Mouse (Mus musculus) stomach, embryonic 14.5 days (tissue): ENCODE data around the gene Sub1. TPM values are rescaled to one million over a fixed set of nuclear protein-coding genes. Genes with fewer than 3 reads are reported as not detected.

Experiments used
- ATAC-seq: fragments of 200-750 bp; cut with Nextera tagmentation; 2 replicates; pipeline ENCODE4 v1.8.0; 2017; ENCODE audit warnings: low read depth, moderate TSS enrichment; ENCODE audit not compliant: insufficient number of reproducible peaks, insufficient read depth, low FRiP score
- H3K27ac ChIP-seq: fragments of 300-500 bp; sonication (generic); 2 replicates; pipeline ENCODE4 v1.5.1; 2014; ENCODE audit warnings: mild to moderate bottlenecking, low read length, moderate library complexity, mixed read lengths
- H3K27me3 ChIP-seq: fragments of 300-500 bp; sonication (generic); 2 replicates; pipeline ENCODE4 v1.6.1; 2014; ENCODE audit warnings: low read length, control low read depth, mixed read lengths; ENCODE audit not compliant: control insufficient read depth, insufficient read depth
- H3K36me3 ChIP-seq: fragments of 300-500 bp; sonication (generic); 2 replicates; pipeline ENCODE4 v1.6.1; 2014; ENCODE audit warnings: mild to moderate bottlenecking, control low read depth, low read length, moderate library complexity, mixed read lengths; ENCODE audit not compliant: control insufficient read depth, insufficient read depth
- H3K4me1 ChIP-seq: fragments of 300-500 bp; sonication (generic); 2 replicates; pipeline ENCODE4 v1.6.1; 2014; ENCODE audit warnings: low read length, control low read depth, mixed read lengths; ENCODE audit not compliant: control insufficient read depth, insufficient read depth
- H3K4me2 ChIP-seq: fragments of 300-500 bp; sonication (generic); replicated peaks from 2 replicates; pipeline ENCODE4 v1.6.1; 2014; ENCODE audit warnings: low read depth, low read length, control low read depth
- H3K4me3 ChIP-seq: fragments of 300-500 bp; sonication (generic); 2 replicates; pipeline ENCODE4 v1.5.1; 2014; ENCODE audit warnings: low read depth, low read length, control low read depth
- H3K9ac ChIP-seq: fragments of 300-500 bp; sonication (generic); replicated peaks from 2 replicates; pipeline ENCODE4 v1.6.1; 2014; ENCODE audit warnings: low read depth, mild to moderate bottlenecking, control low read depth, low read length, moderate library complexity, mixed read lengths
- H3K9me3 ChIP-seq: fragments of 300-500 bp; sonication (generic); 2 replicates; pipeline ENCODE4 v1.6.1; 2016; ENCODE audit warnings: low read depth, low read length, control low read depth; ENCODE audit not compliant: control insufficient read depth
- WGBS: fragments of 180-500 bp; shearing (Covaris S2); extraction: QIAGEN DNeasy Blood & Tissue Kit; methylation state at CpG from one replicate; pipeline ENCODE4 v1.1.7; 2014; 5-methylcytosine and 5-hydroxymethylcytosine counted together
- polyA plus RNA-seq: library from polyadenylated mRNA; unstranded; fragments of >200 nt; fragmentation: Nextera tagmentation; extraction: Ambion mirVana; gene quantifications from 2 replicates; pipeline ENCODE4 v1.2.1, GENCODE M21; 2014

Gene Sub1
- polyA plus RNA-seq, 1 experiment from 2014 or later = 721 TPM

- Histone ChIP-seq H3K27me3 (no peaks in the 10 kb centered on the region), H3K4me3 (no peak overlapping the region), H3K4me2 (no peak overlapping the region), H3K27ac (no peak overlapping the region), H3K9me3 (no peaks in the 10 kb centered on the region), H3K9ac (no peak overlapping the region), H3K36me3 (no peaks in the 10 kb centered on the region), H3K4me1 (no peaks in the 10 kb centered on the region)
- ATAC-seq = no peak
- 69% methylated on average over 13 of the region's 13 CpGs for WGBS
These were observed 11.4 kb upstream of the Sub1 start for GRCm38 (mm10) chr15:12007971-12008800.

GRCm38 (mm10) chr15:12007421-12007820, 10.6 kb upstream of the Sub1 start:
- no peaks in the 10 kb centered on the region for H3K4me1 ChIP-seq
- no peak for ATAC-seq
- 82% methylated on average over 7 of the region's 7 CpGs for WGBS

GRCm38 (mm10) chr15:12006169-12006568, 9.4 kb upstream of the Sub1 start:
- Histone ChIP-seq H3K4me3 (no peak overlapping the region), H3K9me3 (no peaks in the 10 kb centered on the region), H3K4me1 (no peaks in the 10 kb centered on the region), H3K9ac (no peak overlapping the region), H3K27me3 (no peaks in the 10 kb centered on the region), H3K4me2 (no peak overlapping the region), H3K36me3 (no peaks in the 10 kb centered on the region), H3K27ac (no peak overlapping the region)
- ATAC-seq = no peak
- 89% methylated on average over 6 of the region's 6 CpGs for whole genome bisulfite sequencing

More at GRCm38 (mm10) chr15:12007421-12007820, 10.6 kb upstream of the Sub1 start:
- H3K4me2 ChIP-seq = no peak overlapping the region
- H3K36me3 ChIP-seq = no peaks in the 10 kb centered on the region
- no peak overlapping the region for H3K27ac ChIP-seq
- no peaks in the 10 kb centered on the region for H3K27me3 ChIP-seq
- no peak overlapping the region for H3K9ac ChIP-seq
- no peaks in the 10 kb centered on the region for H3K9me3 ChIP-seq
- no peak overlapping the region for H3K4me3 ChIP-seq

GRCm38 (mm10) chr15:11995815-11996201, 975 bp downstream of the Sub1 start:
- 0% methylated on average over 32 of the region's 33 CpGs for WGBS
- H3K9ac ChIP-seq = peak overlapping the region; percentile 98
- peak overlapping the region; percentile 99 for H3K4me3 ChIP-seq
- no peaks in the 10 kb centered on the region for H3K9me3 ChIP-seq
- peak overlapping the region; percentile 35 for H3K4me2 ChIP-seq
- H3K4me1 ChIP-seq = peaks cover 12% of the 10 kb centered on the region; the same call in 1 of the 2 replicates
- peak overlapping the region; percentile 88 for H3K27ac ChIP-seq
- peak; percentile 97 for ATAC-seq
- peaks cover 20% of the 10 kb centered on the region for H3K36me3 ChIP-seq
- no peaks in the 10 kb centered on the region for H3K27me3 ChIP-seq

- no peaks in the 10 kb centered on the region for H3K27me3 ChIP-seq
- WGBS = under 1% methylated on average over 63 of the region's 71 CpGs
- peak overlapping the region; percentile 99 for H3K4me3 ChIP-seq
- H3K9me3 ChIP-seq = no peaks in the 10 kb centered on the region
- H3K4me1 ChIP-seq = peaks cover 12% of the 10 kb centered on the region; the same call in 1 of the 2 replicates
- peak overlapping the region; percentile 89 for H3K4me2 ChIP-seq
- H3K9ac ChIP-seq = peak overlapping the region; percentile 98
- peak overlapping the region; percentile 88 for H3K27ac ChIP-seq
- peak; percentile 81 for ATAC-seq
- peaks cover 26% of the 10 kb centered on the region for H3K36me3 ChIP-seq
These were observed 1.6 kb downstream of the Sub1 start for GRCm38 (mm10) chr15:11994921-11995814.

- Histone ChIP-seq H3K9ac (no peak overlapping the region), H3K27me3 (no peaks in the 10 kb centered on the region)
- 63% methylated on average over 2 of the region's 2 CpGs for WGBS
These were observed 2.8 kb downstream of the Sub1 start for GRCm38 (mm10) chr15:11994006-11994405.

GRCm38 (mm10) chr15:11991552-11992113, 5.2 kb downstream of the Sub1 start:
- Histone ChIP-seq H3K27ac (no peak overlapping the region), H3K36me3 (peaks cover 60% of the 10 kb centered on the region), H3K4me3 (no peak overlapping the region), H3K9ac (no peak overlapping the region), H3K27me3 (no peaks in the 10 kb centered on the region), H3K9me3 (no peaks in the 10 kb centered on the region), H3K4me1 (peaks cover 12% of the 10 kb centered on the region; the same call in 1 of the 2 replicates), H3K4me2 (no peak overlapping the region)
- 50% methylated on average over 3 of the region's 3 CpGs for WGBS
- no peak for ATAC-seq

More at GRCm38 (mm10) chr15:11994006-11994405, 2.8 kb downstream of the Sub1 start:
- no peaks in the 10 kb centered on the region for H3K9me3 ChIP-seq
- peaks cover 37% of the 10 kb centered on the region for H3K36me3 ChIP-seq
- H3K4me1 ChIP-seq = peaks cover 12% of the 10 kb centered on the region; the same call in 1 of the 2 replicates
- H3K4me3 ChIP-seq = peak overlapping the region; percentile 99
- no peak overlapping the region for H3K27ac ChIP-seq
- no peak for ATAC-seq
- H3K4me2 ChIP-seq = peak overlapping the region; percentile 89

- Histone ChIP-seq H3K36me3 (peaks cover 72% of the 10 kb centered on the region), H3K4me2 (no peak overlapping the region), H3K27ac (no peak overlapping the region), H3K4me1 (peaks cover 4% of the 10 kb centered on the region; the same call in 1 of the 2 replicates), H3K9me3 (no peaks in the 10 kb centered on the region), H3K27me3 (no peaks in the 10 kb centered on the region), H3K9ac (no peak overlapping the region), H3K4me3 (no peak overlapping the region)
- WGBS = 87% methylated on average over 4 of the region's 4 CpGs
- no peak for ATAC-seq
These were observed 8.2 kb downstream of the Sub1 start for GRCm38 (mm10) chr15:11988580-11988979.
